Mouse (Mus musculus) left cerebral cortex, postnatal 10 days (tissue): ENCODE data around the gene Ptprb. TPM values are rescaled to one million over a fixed set of nuclear protein-coding genes. Genes with fewer than 3 reads are reported as not detected.

Experiments
- DNase-seq, 2 experiments: peaks; one replicate each; pipeline ENCODE4 v3.0.0; 2021 to 2022; ENCODE audit warnings: low spot score in 2 of 2, mixed read lengths in 1 of 2; ENCODE audit errors: extremely low spot score in 1 of 2
- intact Hi-C: fragments of 180-260 bp; cut with DNase I; formaldehyde crosslinking; loops from one replicate; pipeline ENCODE4 v1.15.1; 2025
- total RNA-seq, 2 experiments: library from RNA; stranded (reverse); gene quantifications; 2 replicates each; pipeline ENCODE4 v1.2.3; 2021

Gene Ptprb
- total RNA-seq, 2 experiments from 2014 or later = 19.0 to 19.9 TPM

GRCm38 (mm10) chr10:116402742-116403425 lies 127.6 kb downstream of the Ptprb start:
- intact Hi-C loops = no loop called here
- peak in 1 of 2 experiments; percentile 41 for DNase-seq

- DNase-seq = no peak
- intact Hi-C loops = no loop called here
These were observed 128.4 kb downstream of the Ptprb start for GRCm38 (mm10) chr10:116403679-116404078.

- intact Hi-C loops = no loop called here
- no peak for DNase-seq
These were observed 129.7 kb downstream of the Ptprb start for GRCm38 (mm10) chr10:116405011-116405410.

- no peak for DNase-seq
These were observed 132.5 kb downstream of the Ptprb start for GRCm38 (mm10) chr10:116407684-116408359.

GRCm38 (mm10) chr10:116410826-116411225 lies 135.5 kb downstream of the Ptprb start:
- intact Hi-C loops = no loop called here
- no peak for DNase-seq

More at GRCm38 (mm10) chr10:116407684-116408359, 132.5 kb downstream of the Ptprb start:
- intact Hi-C loops = no loop called here

- intact Hi-C loops = no loop called here
- no peak for DNase-seq
These were observed 140.8 kb downstream of the Ptprb start for GRCm38 (mm10) chr10:116416142-116416541.

GRCm38 (mm10) chr10:116416726-116417125 lies 141.4 kb downstream of the Ptprb start:
- intact Hi-C loops = no loop called here
- no peak for DNase-seq

GRCm38 (mm10) chr10:116418121-116418726 lies 142.9 kb downstream of the Ptprb start:
- intact Hi-C loops = no loop called here
- DNase-seq = no peak

- intact Hi-C loops = no loop called here
- DNase-seq = no peak
These were observed 145.7 kb downstream of the Ptprb start for GRCm38 (mm10) chr10:116420976-116421375.

GRCm38 (mm10) chr10:116422551-116422950 lies 147.2 kb downstream of the Ptprb start:
- DNase-seq = no peak
- intact Hi-C loops = no loop called here

GRCm38 (mm10) chr10:116424921-116425320 lies 149.6 kb downstream of the Ptprb start:
- intact Hi-C loops = no loop called here
- no peak for DNase-seq

GRCm38 (mm10) chr10:116426176-116426575 lies 150.9 kb downstream of the Ptprb start:
- no peak for DNase-seq

GRCm38 (mm10) chr10:116428026-116428780 lies 152.9 kb downstream of the Ptprb start:
- intact Hi-C loops = no loop called here
- DNase-seq = peak; percentile 52 to 66

More at GRCm38 (mm10) chr10:116426176-116426575, 150.9 kb downstream of the Ptprb start:
- intact Hi-C loops = no loop called here

GRCm38 (mm10) chr10:116432421-116432820 lies 157.1 kb downstream of the Ptprb start:
- no peak for DNase-seq
- intact Hi-C loops = no loop called here

- no peak for DNase-seq
- intact Hi-C loops = no loop called here
These were observed 160.1 kb downstream of the Ptprb start for GRCm38 (mm10) chr10:116435455-116435854.

Other genes with a start within 250 kb of the Ptprb start
- gene 4933416C03Rik, start 161.6 kb upstream of the Ptprb start, total RNA-seq = not detected
- 100 to 1,000 TPM in 1 of 2 experiments, 10 to 100 TPM in 1; 94.0 to 106 TPM for gene Kcnmb4, start 198.4 kb downstream of the Ptprb start, total RNA-seq